Mouse (Mus musculus): Measurements from ENCODE around the gene Phkg2. TPM values are rescaled to one million over a fixed set of nuclear protein-coding genes. Genes with fewer than 3 reads are reported as not detected.

The Phkg2 gene
- polyA plus RNA-seq (2014; fragmentation: Nextera tagmentation; extraction: Ambion mirVana) = 59.5 and 62.2 TPM in 2 replicates

GRCm38 (mm10) chr7:127572895-127573471 lies at the start of gene Phkg2:
Gene Phkg2, plus strand, starts transcription at chr7:127573340.
- Histone ChIP-seq H3K36me3 (ENCODE audit: control insufficient read depth, insufficient read depth, low read length) (peaks cover 15% of the 10 kb centered on the region), H3K27ac (ENCODE audit: low read depth, low read length) (peak within 1 kb of the TSS; percentile 75), H3K4me1 (ENCODE audit: control insufficient read depth, insufficient read depth, low read length) (peaks cover 17% of the 10 kb centered on the region), H3K4me3 (ENCODE audit: low read depth, low read length) (peak within 1 kb of the TSS; percentile 55), H3K9ac (ENCODE audit: low read length) (peak within 1 kb of the TSS; percentile 72), H3K27me3 (replicated peaks; ENCODE audit: control insufficient read depth, insufficient read depth, low read length) (no peaks in the 10 kb centered on the region), H3K4me2 (ENCODE audit: low read length) (peak within 1 kb of the TSS; percentile 93), H3K9me3 (replicated peaks; ENCODE audit: control insufficient read depth, low read length) (no peaks in the 10 kb centered on the region)
- ATAC-seq (peak; percentile 99), DNase-seq (ENCODE audit: low spot score) (peak; percentile 99)
- WGBS = under 1% methylated on average over 17 of the region's 17 CpGs

GRCm38 (mm10) chr7:127541671-127542070 lies 31.5 kb upstream of the Phkg2 start:
- no peaks in the 10 kb centered on the region for H3K27me3 ChIP-seq (replicated peaks; ENCODE audit: control insufficient read depth, insufficient read depth, low read length)
- H3K36me3 ChIP-seq (ENCODE audit: control insufficient read depth, insufficient read depth, low read length) = peaks cover 92% of the 10 kb centered on the region
- no peaks in the 10 kb centered on the region for H3K4me1 ChIP-seq (ENCODE audit: control insufficient read depth, insufficient read depth, low read length)
- H3K27ac ChIP-seq (ENCODE audit: low read depth, low read length) = no peak overlapping the region
- no peak overlapping the region for H3K4me2 ChIP-seq (ENCODE audit: low read length)
- no peaks in the 10 kb centered on the region for H3K9me3 ChIP-seq (replicated peaks; ENCODE audit: control insufficient read depth, low read length)
- WGBS = 95% methylated on average over 3 of the region's 3 CpGs
- H3K9ac ChIP-seq (ENCODE audit: low read length) = no peak overlapping the region
- DNase-seq (ENCODE audit: low spot score) (no peak), ATAC-seq (no peak)
- no peak overlapping the region for H3K4me3 ChIP-seq (ENCODE audit: low read depth, low read length)

- Histone ChIP-seq H3K27ac (ENCODE audit: low read depth, low read length) (no peak overlapping the region), H3K27me3 (replicated peaks; ENCODE audit: control insufficient read depth, insufficient read depth, low read length) (no peaks in the 10 kb centered on the region), H3K9me3 (replicated peaks; ENCODE audit: control insufficient read depth, low read length) (no peaks in the 10 kb centered on the region), H3K9ac (ENCODE audit: low read length) (no peak overlapping the region), H3K36me3 (ENCODE audit: control insufficient read depth, insufficient read depth, low read length) (peaks cover 82% of the 10 kb centered on the region), H3K4me3 (ENCODE audit: low read depth, low read length) (no peak overlapping the region), H3K4me1 (ENCODE audit: control insufficient read depth, insufficient read depth, low read length) (no peaks in the 10 kb centered on the region), H3K4me2 (ENCODE audit: low read length) (no peak overlapping the region)
- no peak for ATAC-seq
- 77% methylated on average over 15 of the region's 15 CpGs for WGBS
- DNase-seq (ENCODE audit: low spot score) = peak; percentile 45
Observed at GRCm38 (mm10) chr7:127549116-127549835, 23.9 kb upstream of the Phkg2 start.

GRCm38 (mm10) chr7:127551558-127551957 lies 21.6 kb upstream of the Phkg2 start:
- no peak overlapping the region for H3K27ac ChIP-seq (ENCODE audit: low read depth, low read length)
- H3K4me1 ChIP-seq (ENCODE audit: control insufficient read depth, insufficient read depth, low read length) = no peaks in the 10 kb centered on the region
- DNase-seq (ENCODE audit: low spot score) = no peak
- no peak overlapping the region for H3K4me2 ChIP-seq (ENCODE audit: low read length)
- ATAC-seq = no peak
- H3K9ac ChIP-seq (ENCODE audit: low read length) = no peak overlapping the region
- no peak overlapping the region for H3K4me3 ChIP-seq (ENCODE audit: low read depth, low read length)
- peaks cover 87% of the 10 kb centered on the region for H3K36me3 ChIP-seq (ENCODE audit: control insufficient read depth, insufficient read depth, low read length)
- H3K9me3 ChIP-seq (replicated peaks; ENCODE audit: control insufficient read depth, low read length) = no peaks in the 10 kb centered on the region
- no peaks in the 10 kb centered on the region for H3K27me3 ChIP-seq (replicated peaks; ENCODE audit: control insufficient read depth, insufficient read depth, low read length)
- 97% methylated on average over 8 of the region's 8 CpGs for WGBS

GRCm38 (mm10) chr7:127560580-127560979 lies 12.6 kb upstream of the Phkg2 start:
- ATAC-seq (no peak), DNase-seq (ENCODE audit: low spot score) (no peak)
- Histone ChIP-seq H3K27ac (ENCODE audit: low read depth, low read length) (no peak overlapping the region), H3K4me1 (ENCODE audit: control insufficient read depth, insufficient read depth, low read length) (no peaks in the 10 kb centered on the region), H3K9ac (ENCODE audit: low read length) (no peak overlapping the region), H3K4me3 (ENCODE audit: low read depth, low read length) (no peak overlapping the region), H3K9me3 (replicated peaks; ENCODE audit: control insufficient read depth, low read length) (no peaks in the 10 kb centered on the region), H3K36me3 (ENCODE audit: control insufficient read depth, insufficient read depth, low read length) (peaks cover 88% of the 10 kb centered on the region), H3K27me3 (replicated peaks; ENCODE audit: control insufficient read depth, insufficient read depth, low read length) (no peaks in the 10 kb centered on the region), H3K4me2 (ENCODE audit: low read length) (no peak overlapping the region)
- WGBS = 94% methylated on average over 11 of the region's 11 CpGs

- DNase-seq (ENCODE audit: low spot score) = no peak
- Histone ChIP-seq H3K4me3 (ENCODE audit: low read depth, low read length) (no peak within 1 kb of the TSS), H3K9ac (ENCODE audit: low read length) (no peak within 1 kb of the TSS), H3K4me1 (ENCODE audit: control insufficient read depth, insufficient read depth, low read length) (no peaks in the 10 kb centered on the region), H3K27ac (ENCODE audit: low read depth, low read length) (no peak within 1 kb of the TSS), H3K36me3 (ENCODE audit: control insufficient read depth, insufficient read depth, low read length) (peaks cover 87% of the 10 kb centered on the region), H3K9me3 (replicated peaks; ENCODE audit: control insufficient read depth, low read length) (no peaks in the 10 kb centered on the region), H3K4me2 (ENCODE audit: low read length) (no peak within 1 kb of the TSS), H3K27me3 (replicated peaks; ENCODE audit: control insufficient read depth, insufficient read depth, low read length) (no peaks in the 10 kb centered on the region)
- 91% methylated on average over 5 of the region's 5 CpGs for WGBS
- ATAC-seq = no peak
Observed at GRCm38 (mm10) chr7:127561340-127561858, 11.7 kb upstream of the Phkg2 start, which contains the start of gene Tmem265. Gene Tmem265, plus strand, starts transcription at chr7:127561390.

- Histone ChIP-seq H3K27ac (ENCODE audit: low read depth, low read length) (no peak overlapping the region), H3K9ac (ENCODE audit: low read length) (no peak overlapping the region), H3K36me3 (ENCODE audit: control insufficient read depth, insufficient read depth, low read length) (peaks cover 68% of the 10 kb centered on the region), H3K4me2 (ENCODE audit: low read length) (no peak overlapping the region), H3K4me3 (ENCODE audit: low read depth, low read length) (no peak overlapping the region), H3K27me3 (replicated peaks; ENCODE audit: control insufficient read depth, insufficient read depth, low read length) (no peaks in the 10 kb centered on the region), H3K4me1 (ENCODE audit: control insufficient read depth, insufficient read depth, low read length) (no peaks in the 10 kb centered on the region), H3K9me3 (replicated peaks; ENCODE audit: control insufficient read depth, low read length) (no peaks in the 10 kb centered on the region)
- WGBS = 73% methylated on average over 6 of the region's 6 CpGs
- ATAC-seq = no peak
- peak; percentile 13 for DNase-seq (ENCODE audit: low spot score)
Observed at GRCm38 (mm10) chr7:127564381-127565150, 8.6 kb upstream of the Phkg2 start.

GRCm38 (mm10) chr7:127573503-127574008 lies 416 bp downstream of the Phkg2 start:
- peak; percentile 58 for ATAC-seq

More at GRCm38 (mm10) chr7:127573503-127574008, 416 bp downstream of the Phkg2 start:
- DNase-seq (ENCODE audit: low spot score) = no peak
- Histone ChIP-seq H3K4me1 (ENCODE audit: control insufficient read depth, insufficient read depth, low read length) (peaks cover 17% of the 10 kb centered on the region), H3K9me3 (replicated peaks; ENCODE audit: control insufficient read depth, low read length) (no peaks in the 10 kb centered on the region), H3K36me3 (ENCODE audit: control insufficient read depth, insufficient read depth, low read length) (peaks cover 20% of the 10 kb centered on the region), H3K27me3 (replicated peaks; ENCODE audit: control insufficient read depth, insufficient read depth, low read length) (no peaks in the 10 kb centered on the region), H3K27ac (ENCODE audit: low read depth, low read length) (peak overlapping the region; percentile 75), H3K4me2 (ENCODE audit: low read length) (peak overlapping the region; percentile 93), H3K9ac (ENCODE audit: low read length) (peak overlapping the region; percentile 72), H3K4me3 (ENCODE audit: low read depth, low read length) (peak overlapping the region; percentile 55)
- 2% methylated on average over 20 of the region's 28 CpGs for WGBS

Data from forebrain, embryonic 14.5 days (tissue).